Comparison of ENCODE assay signal across 9 mouse cellular contexts in the genomic region with DNA sequence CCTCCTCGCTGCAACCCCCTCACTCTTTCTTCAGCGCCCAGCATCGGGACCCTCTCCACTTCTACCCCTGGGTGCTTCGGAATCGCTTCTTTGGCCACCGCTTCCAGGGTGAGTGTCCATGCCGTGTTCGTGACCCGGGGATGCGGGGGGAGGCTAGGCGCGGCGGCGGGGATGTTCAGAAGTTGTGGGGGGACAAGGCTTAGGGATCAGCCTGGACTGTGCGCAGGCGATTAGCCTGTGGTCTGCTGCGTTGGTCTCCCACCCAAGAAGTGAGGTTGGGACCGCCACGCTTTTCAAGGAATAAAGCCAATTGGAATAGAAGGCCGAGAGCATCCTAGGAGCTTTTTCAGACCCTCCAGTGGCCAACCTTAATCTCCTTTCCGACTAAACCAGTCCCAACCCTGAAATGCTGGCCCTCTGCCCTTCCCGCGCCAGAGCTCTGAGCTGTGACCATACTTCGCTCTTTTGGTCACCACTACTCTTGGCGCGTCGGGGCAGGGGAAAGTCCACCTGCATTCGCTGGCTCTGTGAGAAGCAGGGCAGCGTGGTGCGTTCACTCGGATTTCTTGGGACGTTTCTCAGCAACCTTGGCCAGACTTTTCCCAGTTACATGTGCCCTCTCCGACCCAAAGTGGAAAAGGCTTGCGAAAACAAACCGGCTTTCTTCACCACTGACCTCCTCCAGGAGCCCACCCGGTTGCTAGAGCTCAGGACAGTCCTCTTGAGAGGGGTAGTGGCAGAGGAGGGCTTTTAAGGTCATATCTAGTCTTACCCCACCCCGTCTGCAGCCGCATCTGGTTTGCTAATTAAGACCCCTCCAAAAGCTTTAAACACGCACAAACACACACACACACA. TPM values are rescaled to one million over a fixed set of nuclear protein-coding genes. Genes with fewer than 3 reads are reported as not detected.
DNase-seq lines count a peak whose midpoint lies in the region; ATAC-seq lines count a peak whose summit lies in the region.
"Had no signal": no experiment of that assay in that cellular context is flagged by ENCODE, and none has a peak within 500 bp of the region (broad histone marks: within the 10 kb centered on the region; RNA-seq: fewer than 3 reads in every experiment).

No protein-coding gene starts in this region.

- no peaks in the 10 kb centered on the region for H3K9me3 ChIP-seq in heart, embryonic 11.5 days (replicated peaks; ENCODE audit: control insufficient read depth, low read length)
- no peaks in the 10 kb centered on the region for H3K9me3 ChIP-seq in forebrain, embryonic 10.5 days
- H3K9me3 ChIP-seq in kidney, embryonic 15.5 days (replicated peaks): no peaks in the 10 kb centered on the region
- H3K9me3 ChIP-seq in midbrain, embryonic 16.5 days (replicated peaks; ENCODE audit: control insufficient read depth, low read length, poor library complexity, severe bottlenecking): no peaks in the 10 kb centered on the region

- intact Hi-C loops in heart, postnatal 14 days (cut with DNase I): no loop called here

- H3K27ac ChIP-seq in heart, embryonic 11.5 days (ENCODE audit: low read depth, low read length): no peak overlapping the region
- peak overlapping the region; percentile 94 for H3K27ac ChIP-seq in forebrain, embryonic 10.5 days
- no peak overlapping the region for H3K27ac ChIP-seq in kidney, embryonic 15.5 days
- no peak overlapping the region for H3K27ac ChIP-seq in midbrain, embryonic 16.5 days (ENCODE audit: low read length)
- H3K27ac ChIP-seq: macrophage had no signal

- no peak for DNase-seq in heart, postnatal 14 days
- DNase-seq in forebrain, embryonic 10.5 days (ENCODE audit: extremely low spot score, low spot score): peak; percentile 61
- DNase-seq in retina, postnatal 1 day: no peak
- no peak for DNase-seq in urinary bladder, postnatal 36 days (ENCODE audit: low spot score in 2 of 2)
- DNase-seq in adrenal gland, postnatal 25 days: no peak

- H3K4me1 ChIP-seq in heart, embryonic 11.5 days (ENCODE audit: control insufficient read depth, insufficient read depth, low read length): peaks cover 12% of the 10 kb centered on the region
- H3K4me1 ChIP-seq in forebrain, embryonic 10.5 days: peaks cover 79% of the 10 kb centered on the region
- peaks cover 49% of the 10 kb centered on the region for H3K4me1 ChIP-seq in kidney, embryonic 15.5 days
- H3K4me1 ChIP-seq in midbrain, embryonic 16.5 days (ENCODE audit: control insufficient read depth, insufficient read depth, low read length): peaks cover 33% of the 10 kb centered on the region

- WGBS in heart, embryonic 11.5 days (ENCODE audit: insufficient replicate concordance): 1% methylated on average over 39 of the region's 39 CpGs
- under 1% methylated on average over 39 of the region's 39 CpGs for WGBS in forebrain, embryonic 10.5 days
- WGBS in kidney, embryonic 15.5 days: under 1% methylated on average over 39 of the region's 39 CpGs
- under 1% methylated on average over 39 of the region's 39 CpGs for WGBS in midbrain, embryonic 16.5 days

- peaks cover 89% of the 10 kb centered on the region for H3K27me3 ChIP-seq in heart, embryonic 11.5 days (ENCODE audit: control insufficient read depth, insufficient read depth, low read length)
- H3K27me3 ChIP-seq in forebrain, embryonic 10.5 days (ENCODE audit: poor library complexity, severe bottlenecking): peaks cover 99% of the 10 kb centered on the region
- peaks cover 95% of the 10 kb centered on the region for H3K27me3 ChIP-seq in kidney, embryonic 15.5 days
- peaks cover 46% of the 10 kb centered on the region for H3K27me3 ChIP-seq in midbrain, embryonic 16.5 days (ENCODE audit: control insufficient read depth, insufficient read depth, low read depth, low read length)

- H3K4me2 ChIP-seq in heart, embryonic 11.5 days: peak overlapping the region; percentile 72
- peak overlapping the region; percentile 82 for H3K4me2 ChIP-seq in kidney, embryonic 15.5 days
- H3K4me2 ChIP-seq in midbrain, embryonic 16.5 days (ENCODE audit: low read length): peak overlapping the region; percentile 77

- H3K4me3 ChIP-seq in heart, embryonic 11.5 days (ENCODE audit: low read depth, low read length): peak overlapping the region; percentile 43
- peak overlapping the region; percentile 78 for H3K4me3 ChIP-seq in forebrain, embryonic 10.5 days
- H3K4me3 ChIP-seq in kidney, embryonic 15.5 days (replicated peaks): peak overlapping the region; percentile 48
- peak overlapping the region; percentile 40 for H3K4me3 ChIP-seq in midbrain, embryonic 16.5 days (ENCODE audit: low read depth, low read length)

- H3K36me3 ChIP-seq in heart, embryonic 11.5 days (ENCODE audit: control insufficient read depth, insufficient read depth, low read length): no peaks in the 10 kb centered on the region
- peaks cover 35% of the 10 kb centered on the region for H3K36me3 ChIP-seq in forebrain, embryonic 10.5 days (replicated peaks)
- H3K36me3 ChIP-seq in kidney, embryonic 15.5 days: no peaks in the 10 kb centered on the region
- no peaks in the 10 kb centered on the region for H3K36me3 ChIP-seq in midbrain, embryonic 16.5 days (ENCODE audit: control insufficient read depth, insufficient read depth, low read length)

- no peak overlapping the region for H3K9ac ChIP-seq in heart, embryonic 11.5 days (ENCODE audit: low read depth, low read length)
- H3K9ac ChIP-seq in kidney, embryonic 15.5 days: peak overlapping the region; percentile 52
- peak overlapping the region; percentile 39; the same call in 1 of the 2 replicates for H3K9ac ChIP-seq in midbrain, embryonic 16.5 days (ENCODE audit: low read depth, low read length)

- no peak for ATAC-seq in heart, embryonic 11.5 days (replicated peaks; ENCODE audit: insufficient number of reproducible peaks, low FRiP score, low TSS enrichment)
- no peak for ATAC-seq in kidney, embryonic 15.5 days (replicated peaks; ENCODE audit: low FRiP score)
- no peak for ATAC-seq in midbrain, embryonic 16.5 days

RNA-seq across cellular contexts. Expression of a gene that starts 1.2 kb away (rescaled TPM):
- polyA plus RNA-seq in heart, embryonic 11.5 days (2014; fragmentation: Nextera tagmentation; extraction: Ambion mirVana): not detected in 2 replicates
- total RNA-seq in heart, postnatal 14 days (2021): not detected
- polyA plus RNA-seq in forebrain, embryonic 10.5 days (2016; fragmentation: Nextera tagmentation; extraction: Ambion mirVana): 26.5 and 35.8 TPM in 2 replicates
- polyA plus RNA-seq in kidney, embryonic 15.5 days (2015; fragmentation: Nextera tagmentation; extraction: Ambion mirVana): 12.1 and 12.9 TPM in 2 replicates
- polyA plus RNA-seq in midbrain, embryonic 16.5 days (2015; fragmentation: Nextera tagmentation; extraction: Ambion mirVana): 0.75 and 1.2 TPM in 2 replicates
- total RNA-seq in adrenal gland, postnatal 25 days (2021): not detected in 2 replicates
- polyA plus RNA-seq: macrophage had no signal

RNA-seq across cellular contexts. Expression of a gene that starts 50.9 kb away (rescaled TPM):
- 59.8 and 82.7 TPM in 2 replicates for polyA plus RNA-seq in heart, embryonic 11.5 days (2014; fragmentation: Nextera tagmentation; extraction: Ambion mirVana)
- 10 to 100 TPM; 57.3 to 58.7 TPM for total RNA-seq in heart, postnatal 14 days (2021)
- 57.4 and 59.1 TPM in 2 replicates for polyA plus RNA-seq in forebrain, embryonic 10.5 days (2016; fragmentation: Nextera tagmentation; extraction: Ambion mirVana)
- 64.0 and 66.6 TPM in 2 replicates for polyA plus RNA-seq in kidney, embryonic 15.5 days (2015; fragmentation: Nextera tagmentation; extraction: Ambion mirVana)
- 25.3 and 28.7 TPM in 2 replicates for polyA plus RNA-seq in midbrain, embryonic 16.5 days (2015; fragmentation: Nextera tagmentation; extraction: Ambion mirVana)
- 64.3 and 81.8 TPM in 2 replicates for total RNA-seq in adrenal gland, postnatal 25 days (2021)
